Mouse (Mus musculus) cerebellum, postnatal 10 days (tissue): ENCODE results near the gene I0C0044D17Rik.

Experiments
- DNase-seq, 2 experiments: peaks; one replicate each; pipeline ENCODE4 v3.0.0; 2021; ENCODE audit warnings: mixed read lengths in 2 of 2

The I0C0044D17Rik gene

DNA sequence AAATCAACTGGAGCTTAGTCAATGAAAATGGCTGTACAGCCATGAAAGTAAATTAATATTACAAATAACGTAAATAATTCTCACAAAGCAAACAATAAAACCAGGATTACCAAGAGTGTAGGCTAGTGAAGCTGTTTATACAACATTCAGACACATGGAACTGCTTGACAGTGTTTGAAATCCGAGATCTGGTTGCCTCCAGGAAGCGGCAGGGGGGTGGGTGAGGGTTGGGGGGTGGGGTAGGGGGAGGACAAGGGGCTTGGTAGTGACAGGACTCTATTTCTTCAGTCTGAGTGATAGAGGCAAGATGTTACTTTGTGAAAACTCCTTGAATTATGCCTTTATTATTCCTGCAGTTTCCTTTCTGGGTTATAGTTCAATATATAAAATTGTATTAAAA is 3.1 kb upstream of the I0C0044D17Rik start:
- DNase-seq, result no peak

DNA sequence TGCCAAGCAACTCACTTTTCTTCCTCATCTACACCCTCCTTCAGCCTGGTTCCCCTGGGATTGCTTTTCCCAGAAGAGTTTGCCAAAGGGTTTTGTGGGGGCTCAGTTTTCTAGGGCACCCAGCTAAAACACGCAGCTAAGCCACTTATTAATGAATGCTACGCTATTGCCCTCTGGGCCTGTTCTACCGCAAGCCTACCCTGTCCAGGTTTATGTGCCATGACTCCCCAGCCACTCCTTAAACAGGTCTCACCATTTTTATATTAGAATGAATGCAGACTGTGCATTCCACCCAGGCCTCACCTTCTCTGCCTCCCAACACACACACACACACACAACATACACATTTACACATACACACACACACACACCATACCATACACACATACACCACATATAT is 593 bp downstream of the I0C0044D17Rik start:
- DNase-seq, result no peak

DNA sequence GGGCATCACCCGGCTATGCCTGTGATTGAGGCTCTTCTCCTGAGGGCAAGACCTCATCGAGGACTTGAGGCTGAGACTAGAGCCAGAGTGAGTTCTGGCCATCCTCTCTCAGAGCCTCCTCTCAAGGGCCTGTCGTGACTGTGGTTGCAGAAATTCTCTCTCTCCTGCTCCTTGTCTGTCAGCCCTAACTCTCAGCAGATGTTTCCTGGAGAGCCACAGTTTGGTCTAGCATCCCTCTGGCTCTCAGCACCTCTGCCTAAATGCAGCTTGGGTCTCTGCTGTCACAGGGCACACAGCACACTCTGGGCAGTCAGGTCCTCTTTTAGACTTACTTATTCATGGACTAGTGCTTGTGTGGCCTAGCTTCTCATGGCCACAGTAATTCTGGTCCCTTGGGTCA is 1.2 kb downstream of the I0C0044D17Rik start:
- DNase-seq, result no peak

DNA sequence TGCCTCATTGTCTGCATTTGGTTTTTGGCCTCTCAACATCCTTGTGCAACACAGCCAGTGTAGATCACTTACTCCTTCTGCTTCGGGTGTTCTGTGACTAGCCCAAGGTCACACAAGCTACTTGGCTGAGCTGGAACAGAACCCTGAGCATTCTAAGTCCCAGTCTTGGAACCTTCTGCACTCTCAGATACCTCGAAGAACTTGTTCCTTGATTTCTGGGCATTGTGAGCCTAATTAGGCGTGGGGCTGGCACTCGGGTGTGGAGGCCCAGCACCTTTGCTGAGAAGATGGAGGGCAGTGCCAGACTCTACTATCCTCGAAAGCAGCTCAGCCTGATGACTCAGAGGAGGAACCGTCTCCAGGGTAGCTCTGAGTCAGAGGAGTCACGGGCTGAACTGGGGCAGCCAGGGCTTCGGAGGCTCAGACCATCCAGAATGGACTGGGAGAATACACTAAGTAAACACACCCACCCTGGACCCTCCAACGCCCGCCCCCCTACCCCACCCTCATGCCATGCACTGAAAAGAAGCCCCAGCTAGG is 4.4 kb downstream of the I0C0044D17Rik start:
- no peak for DNase-seq

DNA sequence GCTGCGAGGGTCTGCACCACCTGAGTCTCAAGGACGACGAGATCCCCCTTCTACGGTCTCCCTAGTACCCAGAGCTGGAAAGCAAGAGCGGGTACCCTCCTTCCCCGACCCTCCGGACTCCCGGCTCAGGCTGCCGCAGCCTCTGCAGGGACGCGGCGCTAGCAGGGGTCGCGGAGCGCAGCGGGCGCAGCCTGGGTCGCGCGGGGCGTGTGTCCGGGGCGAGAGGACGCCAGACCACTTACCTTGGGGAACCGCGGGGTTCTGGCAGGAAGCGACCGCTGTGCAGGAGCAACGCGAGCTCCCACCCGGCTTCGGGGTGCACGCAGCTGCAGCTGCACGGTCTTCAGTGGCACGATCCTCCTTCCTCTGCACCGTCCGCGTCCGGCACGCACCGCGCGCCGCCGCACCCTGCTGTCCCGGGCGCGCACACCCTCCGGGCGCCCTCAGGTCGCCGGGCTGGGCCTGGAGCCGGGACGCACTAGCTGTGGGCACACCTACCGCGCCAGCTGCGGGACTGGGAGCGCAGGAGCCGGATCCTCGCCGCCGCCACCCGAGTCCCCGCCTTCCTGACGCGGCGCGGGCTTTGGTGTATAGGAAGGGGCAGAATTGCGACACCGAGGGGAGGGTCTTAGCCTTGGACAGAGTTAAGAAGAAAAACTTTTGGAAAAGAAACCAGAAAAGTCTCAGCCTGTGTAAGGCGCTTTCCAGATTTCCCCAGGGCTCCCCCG is 6.3 kb downstream of the I0C0044D17Rik start, which contains the start of gene Kank4:
TSS of gene Kank4 (minus strand) at position 354 of the 728 bp plus-strand sequence.
- peak; percentile 26 to 40 for DNase-seq

DNA sequence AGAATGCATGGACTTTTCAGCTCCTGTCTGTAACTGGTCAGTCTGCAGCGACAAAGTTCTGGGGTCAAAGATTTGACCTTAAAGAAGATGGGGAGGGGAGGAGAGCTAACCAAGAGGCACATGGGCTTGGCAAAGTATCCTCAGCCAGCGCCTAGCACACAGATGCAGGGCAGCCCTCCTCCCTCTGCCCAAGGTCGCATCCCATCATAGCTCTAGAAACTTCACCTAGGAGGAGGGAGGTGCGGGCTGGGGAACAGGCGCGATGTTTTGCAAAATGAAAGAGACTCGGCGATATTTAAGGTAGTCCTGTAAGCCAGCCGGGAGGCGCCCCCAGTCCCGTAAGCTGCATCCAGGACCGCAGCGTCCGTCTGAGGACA is 6.8 kb downstream of the I0C0044D17Rik start:
- no peak for DNase-seq

DNA sequence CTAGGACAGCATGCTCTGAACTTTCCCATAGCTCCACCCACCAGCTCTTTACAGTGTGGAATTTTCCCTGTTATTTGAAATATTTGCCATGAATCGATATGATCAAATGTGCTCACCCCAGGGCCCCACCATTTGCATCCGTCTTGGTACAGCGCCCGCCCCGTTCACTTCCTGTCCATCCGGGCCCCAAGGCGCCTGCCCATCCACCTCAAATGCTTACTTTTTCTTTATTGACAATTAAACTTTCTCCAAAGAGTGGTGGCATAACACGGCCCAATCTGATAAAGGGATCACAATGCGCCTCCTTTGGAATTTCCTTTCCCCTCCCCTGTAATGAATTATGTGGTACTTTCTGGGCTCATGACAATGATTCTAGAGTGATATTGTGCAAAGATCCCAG is 17.3 kb downstream of the I0C0044D17Rik start:
- DNase-seq, result no peak

DNA sequence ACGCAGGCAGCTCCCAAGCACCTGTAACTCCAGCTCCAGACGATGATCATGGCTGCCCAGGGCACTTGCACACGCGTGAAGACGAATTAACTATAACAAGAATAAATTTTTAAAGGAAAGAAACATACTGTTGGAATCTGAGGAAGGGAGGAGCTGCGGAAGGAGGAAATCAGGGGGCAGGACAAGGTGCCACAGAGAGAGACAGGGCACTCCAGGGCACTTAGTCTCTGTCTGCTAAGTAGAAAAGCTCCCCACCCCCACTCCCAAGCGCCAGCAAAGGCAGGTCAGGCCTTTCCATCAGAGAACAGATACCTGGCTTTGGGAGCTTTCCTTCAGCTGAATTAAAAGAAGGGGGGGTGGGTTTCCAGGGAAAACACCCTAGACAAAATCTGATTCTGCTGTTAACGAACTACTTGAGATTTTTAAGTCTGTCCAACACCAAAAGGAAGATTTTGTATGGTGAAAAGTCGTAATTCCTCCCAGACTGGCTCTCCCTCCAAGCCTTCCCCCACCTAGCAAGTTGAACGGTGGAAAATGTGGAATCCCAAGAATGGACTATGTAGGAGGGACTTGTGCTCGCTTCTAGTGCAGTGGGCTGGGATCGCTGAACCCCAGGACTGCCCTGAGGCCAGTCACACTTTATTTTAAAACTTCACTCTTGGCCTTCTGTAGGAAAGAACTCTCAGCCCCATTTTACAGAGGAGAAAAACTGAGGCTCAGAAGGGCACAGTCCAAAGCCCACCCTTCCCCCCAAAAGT is 18.2 kb downstream of the I0C0044D17Rik start:
- no peak for DNase-seq

DNA sequence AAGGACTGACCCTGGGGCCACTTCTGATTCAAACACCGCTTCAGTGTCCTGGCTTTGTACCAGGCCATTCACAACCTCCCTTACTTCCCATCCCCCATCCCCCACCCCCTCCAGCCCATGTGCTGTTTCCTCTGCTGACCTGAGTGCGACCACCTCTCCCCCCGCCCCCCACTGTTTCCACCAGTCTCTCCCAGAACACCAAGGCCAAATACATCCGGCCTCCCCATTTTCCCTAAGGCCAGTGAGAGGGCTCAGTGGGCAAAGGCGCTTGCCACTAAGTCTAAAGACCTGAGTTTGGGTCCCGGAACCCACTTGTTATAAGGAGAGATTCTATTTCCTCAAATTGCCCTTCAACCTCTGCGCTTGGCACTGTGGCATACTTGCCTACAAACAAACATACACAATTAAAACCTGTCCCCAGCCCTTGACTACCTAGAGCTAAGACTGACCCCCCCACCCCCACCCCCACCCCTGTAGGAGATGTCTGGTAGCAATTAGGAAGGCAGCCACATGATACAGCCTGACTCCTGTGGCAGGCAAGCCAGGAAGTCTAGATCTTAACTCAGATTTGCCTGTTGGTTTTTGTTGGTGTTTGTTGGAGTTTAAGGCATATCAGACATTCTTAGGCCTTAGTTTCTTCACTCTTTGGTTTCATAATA is 19.0 kb downstream of the I0C0044D17Rik start:
- no peak for DNase-seq

DNA sequence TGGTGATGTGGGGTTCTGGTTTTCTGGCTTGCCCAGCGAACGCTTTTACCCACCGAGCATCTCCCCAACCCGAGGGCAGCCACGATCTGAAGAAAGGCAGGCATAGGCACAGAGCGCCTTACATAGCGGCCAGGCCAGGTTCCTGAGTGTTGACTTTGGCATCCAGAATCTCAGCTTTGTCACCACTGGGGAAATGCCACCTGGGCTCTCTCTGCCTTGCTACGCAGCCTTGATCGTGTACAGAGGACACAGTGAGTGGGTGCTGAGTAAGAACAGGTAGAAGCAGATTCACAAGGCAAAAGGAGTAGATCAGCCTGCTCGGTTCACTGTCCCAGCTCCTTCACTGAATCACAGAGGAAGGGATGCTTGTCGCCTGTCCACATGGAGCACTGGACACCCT is 21.9 kb downstream of the I0C0044D17Rik start:
- no peak for DNase-seq

DNA sequence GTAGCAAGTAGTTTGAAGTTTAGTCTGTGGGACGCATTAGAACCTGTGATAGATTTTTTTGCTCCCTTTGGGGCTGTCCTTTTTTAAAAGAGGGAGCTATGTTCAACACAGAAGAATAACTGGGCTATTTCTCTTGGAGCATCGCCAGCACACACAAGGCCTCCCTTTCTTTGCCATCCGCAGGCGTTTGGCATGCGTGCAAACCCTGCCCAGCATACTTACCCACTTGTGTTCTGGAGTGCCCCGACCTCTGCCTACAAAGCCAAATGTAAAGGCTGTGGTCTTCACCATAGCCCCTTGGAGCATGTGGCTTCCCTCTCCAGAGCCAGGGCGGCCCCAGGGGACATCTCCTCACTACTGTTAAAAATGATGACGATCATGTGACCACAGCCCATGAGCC is 22.8 kb downstream of the I0C0044D17Rik start:
- peak; percentile 47 to 58 for DNase-seq

DNA sequence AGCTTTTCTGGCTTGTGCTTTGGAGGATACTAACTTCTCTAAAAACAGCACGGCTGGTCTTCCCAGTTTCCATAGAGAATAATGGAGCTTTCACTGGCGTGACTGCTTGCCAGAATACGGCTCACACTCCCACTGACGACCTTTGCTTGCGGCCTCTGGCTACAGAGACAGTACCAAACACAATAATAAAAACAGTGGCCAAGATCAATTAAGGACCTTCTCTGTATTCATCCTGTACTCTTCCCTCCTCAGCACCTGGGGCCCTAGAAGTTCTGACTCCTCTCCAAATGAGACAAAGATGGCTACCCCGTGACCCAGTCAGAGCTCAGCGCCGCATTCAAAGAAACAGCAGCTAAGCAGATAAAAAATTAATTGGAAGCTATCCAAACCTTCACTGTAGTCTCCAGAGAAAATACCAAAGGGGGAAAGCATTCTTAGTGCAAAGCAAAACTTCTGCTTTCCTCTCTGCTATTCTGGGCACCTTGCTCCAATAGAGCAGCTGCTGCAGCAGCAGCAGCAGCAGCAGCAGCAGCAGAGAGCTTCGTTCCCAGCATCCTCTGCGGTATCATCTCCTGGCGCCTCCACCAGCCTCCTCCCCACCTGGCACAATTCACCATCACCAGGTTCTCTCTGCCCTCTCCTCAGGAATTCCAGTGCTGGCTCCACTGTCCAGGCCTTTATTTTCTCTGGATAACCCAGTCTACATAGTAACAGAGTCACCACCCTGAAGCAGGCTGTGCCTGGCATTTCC is 26.9 kb downstream of the I0C0044D17Rik start:
- peak; percentile 56 for DNase-seq

DNA sequence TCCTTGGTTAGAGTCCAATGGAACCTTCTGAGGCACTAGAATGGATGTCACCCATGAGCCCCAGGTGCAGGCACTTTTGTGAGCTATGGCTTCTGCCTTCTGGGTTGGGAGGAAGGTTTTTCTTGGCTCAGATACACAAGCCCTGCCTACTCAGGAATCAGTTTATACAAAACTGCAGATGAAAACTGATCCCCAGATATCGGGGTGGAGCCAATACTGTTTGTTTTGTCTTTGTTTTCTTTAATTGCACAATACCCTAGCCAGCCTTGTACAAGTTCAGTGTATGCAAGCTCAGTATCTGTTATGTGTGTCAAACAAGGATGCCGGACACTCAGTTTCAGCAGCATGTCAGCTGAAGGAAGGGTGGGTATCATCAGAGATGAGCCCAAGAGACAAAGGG is 28.4 kb downstream of the I0C0044D17Rik start:
- DNase-seq, result no peak

DNA sequence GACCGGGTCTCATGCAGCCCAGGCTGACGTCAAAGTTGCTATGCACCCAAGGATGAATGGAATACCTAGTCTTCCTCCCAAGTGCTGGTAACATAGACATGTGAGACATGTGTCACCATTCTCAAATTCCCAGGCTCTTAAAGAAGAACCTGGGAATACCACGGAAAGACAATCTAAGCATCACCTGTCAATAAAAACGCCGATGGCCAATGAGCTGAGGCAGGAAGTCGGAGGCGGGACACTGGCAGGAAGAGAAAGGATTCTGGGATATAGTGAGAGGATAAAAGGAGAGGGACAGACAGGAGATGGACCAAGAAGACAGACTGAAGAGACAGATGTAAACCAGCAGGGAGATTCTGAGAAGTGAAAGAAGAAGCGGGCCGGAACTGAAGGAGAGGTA is 30.2 kb downstream of the I0C0044D17Rik start:
- no peak for DNase-seq

DNA sequence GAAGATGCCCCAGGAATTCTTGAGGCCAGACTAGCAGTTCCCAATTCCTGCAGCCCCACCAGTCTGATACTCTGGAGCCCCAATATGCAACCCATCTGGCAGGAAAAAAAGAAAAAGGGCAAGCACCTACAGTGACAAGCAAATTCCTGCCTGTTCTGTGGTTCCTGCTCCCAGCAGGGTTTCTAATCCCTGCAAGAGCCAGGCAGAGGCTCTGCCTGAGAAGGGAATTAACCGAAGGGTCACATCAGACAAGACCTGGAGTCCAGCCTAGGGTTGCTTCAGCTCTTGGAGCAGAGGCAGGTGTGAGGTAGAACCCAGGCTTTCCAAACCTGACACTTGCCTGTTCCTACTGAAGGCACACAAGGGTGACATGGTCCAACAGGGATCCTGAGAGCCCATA is 32.9 kb downstream of the I0C0044D17Rik start:
- DNase-seq, result no peak

DNA sequence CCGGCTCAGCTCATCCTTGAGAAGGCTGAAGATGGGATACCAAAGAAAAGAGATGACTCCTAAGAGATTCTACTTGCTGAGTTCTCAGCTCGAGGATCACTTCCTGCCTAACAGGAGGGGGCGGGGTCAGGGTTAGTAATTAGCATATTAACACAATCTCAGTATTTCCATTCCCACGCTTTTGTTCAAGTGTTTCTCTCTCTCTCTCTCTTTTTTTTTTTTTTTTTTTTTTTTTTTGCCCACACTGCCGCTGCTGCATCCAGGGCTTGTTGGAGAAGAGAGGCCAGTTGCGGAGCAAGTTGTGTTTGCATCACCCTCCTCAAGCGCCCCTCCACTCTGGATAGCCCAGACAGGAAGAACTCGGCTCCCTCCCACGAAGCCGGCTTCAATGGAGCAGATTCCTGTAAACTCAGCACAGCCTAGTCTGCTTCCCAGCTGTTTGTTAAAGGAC is 33.8 kb downstream of the I0C0044D17Rik start:
- DNase-seq, result peak; percentile 19 to 25

DNA sequence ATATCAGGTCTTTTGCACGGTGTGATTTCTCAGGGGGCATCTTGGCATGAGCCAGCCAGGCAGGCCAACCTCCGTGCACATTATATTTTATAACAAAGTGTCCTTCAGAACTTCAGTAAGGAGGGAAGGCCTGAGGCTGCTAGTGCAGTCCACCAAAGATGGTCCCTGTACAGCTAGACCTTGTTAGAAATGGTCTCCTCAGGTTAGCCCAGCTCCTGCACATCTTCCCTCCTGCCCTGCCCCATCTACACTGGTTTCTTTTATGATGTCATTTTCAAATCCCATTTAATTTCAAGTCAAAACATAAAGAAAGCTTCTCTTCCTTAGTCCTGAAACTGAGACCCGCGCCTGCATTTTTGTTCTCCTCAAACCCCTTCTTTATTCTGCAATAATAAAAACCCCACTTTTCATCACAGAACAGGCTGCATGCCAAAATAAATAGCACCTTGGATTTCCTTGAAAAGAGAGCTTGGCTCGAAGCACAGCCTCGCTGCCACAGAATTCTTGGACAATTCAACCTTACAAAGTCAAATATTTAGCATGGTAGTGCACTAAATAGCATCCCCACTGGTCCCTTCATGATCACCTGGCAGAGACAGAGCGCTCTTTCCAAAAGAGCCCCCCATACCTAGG is 34.4 kb downstream of the I0C0044D17Rik start:
- DNase-seq, result no peak

DNA sequence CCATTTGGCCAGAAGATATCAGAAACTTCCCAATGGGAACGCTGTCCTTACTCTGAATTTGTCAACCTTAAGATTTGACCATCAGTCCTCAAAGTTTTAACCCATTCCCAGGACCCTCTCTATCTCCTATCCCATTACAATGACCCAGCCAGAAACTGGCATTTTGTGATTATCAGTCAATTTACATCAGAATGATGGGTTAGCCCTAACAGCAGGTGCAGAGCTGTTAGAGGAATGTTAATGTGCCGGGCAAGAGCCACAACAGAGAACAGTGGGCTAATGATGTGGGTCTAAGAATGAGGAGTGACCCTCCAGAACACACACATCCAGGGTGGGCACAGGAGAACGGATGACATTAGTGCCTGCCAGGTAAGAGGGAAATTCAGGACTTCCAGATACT is 37.4 kb downstream of the I0C0044D17Rik start:
- no peak for DNase-seq

DNA sequence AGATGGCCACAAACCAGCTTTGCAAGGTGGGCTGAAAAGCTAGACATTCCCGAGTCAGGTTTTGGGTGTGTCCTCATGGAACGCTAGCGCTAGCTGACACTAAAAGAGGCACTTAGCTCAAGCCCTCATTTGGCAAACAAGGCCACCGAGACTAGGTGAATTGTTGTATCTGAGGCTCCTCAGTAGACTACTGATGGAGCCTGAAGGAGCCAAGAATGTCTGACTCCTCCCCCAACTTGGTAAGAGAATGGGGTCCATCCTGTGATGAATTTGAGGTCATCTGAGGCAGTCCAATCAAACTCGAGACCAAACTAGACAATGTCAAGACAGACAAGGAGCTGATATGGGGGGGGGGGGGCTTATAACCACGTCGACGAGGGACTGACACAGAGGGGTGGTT is 37.8 kb downstream of the I0C0044D17Rik start:
- no peak for DNase-seq

DNA sequence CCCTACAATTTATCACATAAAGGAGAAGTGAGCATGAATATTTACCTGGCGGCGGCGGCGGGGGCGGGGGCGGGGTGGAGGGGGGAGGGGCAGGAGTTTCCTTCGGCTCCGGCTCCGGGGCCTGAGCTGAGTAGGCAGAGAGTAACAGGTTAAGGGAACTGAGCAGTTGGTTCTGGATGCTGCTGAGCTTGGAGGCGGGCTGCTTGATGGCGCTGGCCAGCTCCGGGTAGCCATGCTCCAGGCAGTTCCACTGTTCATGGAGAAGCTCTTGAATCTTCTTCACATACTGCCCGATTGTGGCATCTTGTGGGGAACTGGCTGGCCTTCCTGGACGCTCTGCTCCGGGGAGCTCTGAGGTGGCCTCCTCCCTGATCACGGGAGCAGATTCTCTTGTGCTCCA is 45.4 kb downstream of the I0C0044D17Rik start:
- peak in 1 of 2 experiments; percentile 13 for DNase-seq

DNA sequence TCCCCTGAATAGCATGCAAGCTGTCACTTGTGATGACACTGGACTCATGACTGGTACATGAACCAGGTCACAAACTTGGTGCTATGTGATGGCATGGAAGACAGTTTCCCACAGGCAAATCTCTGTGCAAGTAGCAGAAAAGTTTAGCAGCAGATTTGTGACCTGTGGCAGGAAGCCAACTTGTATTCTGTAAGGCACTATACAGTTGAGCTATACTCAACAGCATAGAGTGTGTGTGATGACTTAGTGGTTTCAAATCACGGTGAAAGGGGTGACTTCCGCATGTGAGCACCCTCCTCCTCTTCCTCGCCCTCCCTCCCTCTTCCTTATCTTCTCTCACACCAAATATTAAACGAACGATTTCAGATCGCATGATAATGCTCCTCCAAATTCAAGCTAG is 46.2 kb downstream of the I0C0044D17Rik start:
- DNase-seq, result no peak
